Mouse (Mus musculus): ENCODE data around the gene Nmnat2.

Gene Nmnat2

DNA sequence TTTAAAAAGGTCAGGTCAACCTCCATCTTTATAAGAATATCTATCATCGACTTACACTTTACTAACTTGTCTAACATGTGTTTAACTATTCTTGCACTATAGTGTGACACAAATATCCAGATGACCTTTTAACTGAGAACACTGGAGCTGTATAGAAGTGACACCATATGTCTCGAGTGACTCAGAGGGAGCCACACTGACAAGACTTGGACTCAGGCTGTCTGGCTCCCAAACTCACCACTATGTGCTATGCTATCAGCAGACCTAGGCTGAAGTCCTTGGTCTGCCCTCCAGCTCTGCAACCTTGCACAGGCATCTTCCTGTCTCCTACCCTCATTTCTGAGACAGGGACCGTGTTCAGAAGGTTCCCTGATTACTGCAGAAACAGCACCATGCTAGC lies 209.0 kb downstream of the Nmnat2 start:
- no peak for DNase-seq (ENCODE audit: low read depth, low spot score)

DNA sequence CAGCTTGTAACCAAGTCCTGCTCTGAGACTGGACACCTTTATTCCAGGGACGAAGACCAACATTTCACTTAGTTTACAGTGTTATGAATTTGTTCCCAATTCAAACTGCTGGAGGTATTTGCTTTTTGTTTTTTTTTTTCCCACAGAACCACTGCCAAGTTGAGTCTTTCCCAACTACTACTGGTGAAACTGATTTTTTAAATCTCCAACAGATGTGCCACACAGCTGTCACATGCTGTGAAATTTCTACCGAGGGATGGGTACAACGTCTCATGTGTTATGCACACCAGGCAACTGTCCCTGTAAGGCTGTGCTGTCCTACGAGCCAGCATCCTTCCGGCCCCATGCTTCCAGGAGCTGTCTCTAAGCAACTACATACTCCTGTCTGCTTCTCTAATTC lies 213.5 kb downstream of the Nmnat2 start:
- DNase-seq (ENCODE audit: low read depth, low spot score), result no peak

Measured in CD4-positive, CD25-positive, alpha-beta regulatory T cell, adult 2 months (primary cell).